Mouse (Mus musculus): Measurements from ENCODE around the gene Cldn15. TPM values are rescaled to one million over a fixed set of nuclear protein-coding genes. Genes with fewer than 3 reads are reported as not detected.
A peak's percentile ranks its signal among the peaks of the same experiment; 100 is the strongest.

The Cldn15 gene
- total and polyA plus RNA-seq, 3 experiments, result 1.2 to 2.1 TPM; not detected in 1

DNA sequence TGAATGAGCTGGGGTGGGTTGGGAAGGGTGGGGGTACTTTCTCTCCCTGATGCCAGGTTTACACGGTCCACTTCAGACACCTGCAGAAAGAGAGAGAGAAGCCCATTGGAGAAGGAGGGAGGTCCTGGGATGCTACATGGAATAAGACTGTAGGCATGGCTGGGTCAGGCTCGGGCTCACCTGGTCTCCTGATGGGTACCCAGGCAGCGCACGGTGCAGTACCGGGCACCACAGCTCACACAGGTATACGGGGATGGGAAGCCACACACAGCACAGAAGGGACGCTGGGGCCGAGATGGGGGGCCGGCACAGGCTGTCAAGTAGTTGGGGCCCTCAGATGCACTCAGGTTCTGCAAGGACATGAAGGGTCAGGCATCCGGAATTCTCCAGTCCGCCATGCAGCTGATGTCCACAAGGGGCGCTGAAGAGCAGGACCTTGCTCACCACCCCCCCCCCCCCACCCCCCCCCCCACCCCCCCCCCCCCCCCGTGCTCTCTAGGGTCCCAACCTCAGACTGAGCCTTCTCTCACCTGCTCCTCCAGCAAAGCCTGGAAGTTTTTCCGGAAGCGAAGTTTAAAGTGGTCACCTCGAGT lies 16.0 kb downstream of the Cldn15 start:
- Histone ChIP-seq H3K4me1 (ENCODE audit: control insufficient read depth in 1 of 2, insufficient read depth in 2 of 2, low read length in 2 of 2) (peaks cover 0 to 18% of the 10 kb centered on the region in 2 experiments; a peak in 2 of 4 replicates), H3K27me3 (ENCODE audit: control insufficient read depth in 1 of 2, insufficient read depth in 2 of 2, low read length in 2 of 2) (no peaks in the 10 kb centered on the region), H3K79me2 (ENCODE audit: control insufficient read depth, insufficient read depth, low read length, poor library complexity) (peaks cover 4% of the 10 kb centered on the region; the same call in 1 of the 2 replicates), H3K4me3 (ENCODE audit: control insufficient read depth in 1 of 2, insufficient read depth in 1 of 2, low read depth in 2 of 2, low read length in 2 of 2) (no peak overlapping the region), H3K27ac (ENCODE audit: control insufficient read depth, low read depth, low read length) (no peak overlapping the region), H3K9ac (ENCODE audit: control insufficient read depth, low read depth, low read length, poor library complexity, severe bottlenecking) (no peak overlapping the region), H3K9me3 (replicated peaks; ENCODE audit: insufficient read depth, low read length) (no peaks in the 10 kb centered on the region), H3K36me3 (ENCODE audit: control insufficient read depth in 1 of 2, insufficient read depth in 2 of 2, low read length in 2 of 2) (peaks cover 0 to 10% of the 10 kb centered on the region in 2 experiments; a peak in 2 of 4 replicates)
- peak; percentile 30 for DNase-seq (ENCODE audit: low read depth, low spot score)
- TF ChIP-seq USF2 (IDR thresholded peaks at IDR 0.05; ENCODE audit: borderline replicate concordance in 1 of 2, insufficient read depth in 1 of 2, low read depth in 1 of 2, low read length in 2 of 2) (no peak), MAZ (IDR thresholded peaks at IDR 0.05; ENCODE audit: low read depth, low read length) (no peak), CTCF (IDR thresholded peaks at IDR 0.05 in 2 of 3, conservative IDR thresholded peaks at IDR 0.05 in 1 of 3; ENCODE audit: control insufficient read depth in 1 of 3, insufficient read depth in 1 of 3, low read depth in 2 of 3, low read length in 3 of 3, poor library complexity in 1 of 3, severe bottlenecking in 1 of 3) (peak; percentile 57 to 75 (median 59))

DNA sequence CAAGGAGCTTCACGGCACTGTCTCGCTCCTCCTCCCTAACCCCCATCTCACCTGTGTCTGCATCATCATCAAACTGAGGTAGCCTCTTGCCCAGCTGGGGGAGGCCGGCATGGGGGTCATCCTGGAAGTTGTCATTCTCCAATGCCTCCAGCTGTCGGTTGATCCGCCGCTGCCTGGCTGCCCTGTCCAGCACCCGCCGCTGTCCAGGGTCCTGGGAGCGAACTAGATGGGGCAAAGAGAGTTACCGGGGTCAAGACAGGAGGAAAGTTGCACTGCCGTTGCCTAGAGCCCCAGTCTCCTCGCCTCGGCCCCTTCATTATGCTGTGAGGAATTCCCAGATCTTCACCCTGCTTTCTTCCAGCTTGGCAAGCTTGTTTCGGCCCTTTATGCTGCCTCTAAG lies 18.4 kb downstream of the Cldn15 start:
- DNase-seq (ENCODE audit: low read depth, low spot score), result no peak
- peaks cover 0 to 23% of the 10 kb centered on the region in 2 experiments; a peak in 2 of 4 replicates for H3K4me1 ChIP-seq (ENCODE audit: control insufficient read depth in 1 of 2, insufficient read depth in 2 of 2, low read length in 2 of 2)
- no peak overlapping the region for H3K27ac ChIP-seq (ENCODE audit: control insufficient read depth, low read depth, low read length)
- no peak overlapping the region for H3K4me3 ChIP-seq (ENCODE audit: control insufficient read depth in 1 of 2, insufficient read depth in 1 of 2, low read depth in 2 of 2, low read length in 2 of 2)
- TF ChIP-seq NELFE (IDR thresholded peaks at IDR 0.05; ENCODE audit: low read depth, low read length), result no peak
- no peak for TF ChIP-seq ZNF384 (IDR thresholded peaks at IDR 0.05; ENCODE audit: low read depth, low read length)
- TF ChIP-seq MAX (IDR thresholded peaks at IDR 0.05; ENCODE audit: low read length), result no peak
- no peak for TF ChIP-seq MEF2A (IDR thresholded peaks at IDR 0.05; ENCODE audit: extremely low read depth, insufficient replicate concordance, low read depth, low read length, poor library complexity, severe bottlenecking)
- no peak for TF ChIP-seq RAD21 (IDR thresholded peaks at IDR 0.05; ENCODE audit: low read depth, low read length)
- no peak for TF ChIP-seq POLR2A (IDR thresholded peaks at IDR 0.05; ENCODE audit: control insufficient read depth in 1 of 2, insufficient read depth in 1 of 2, low read depth in 1 of 2, low read length in 2 of 2, poor library complexity in 1 of 2)
- no peaks in the 10 kb centered on the region for H3K27me3 ChIP-seq (ENCODE audit: control insufficient read depth in 1 of 2, insufficient read depth in 2 of 2, low read length in 2 of 2)
- no peaks in the 10 kb centered on the region for H3K9me3 ChIP-seq (replicated peaks; ENCODE audit: insufficient read depth, low read length)
- peaks cover 0 to 10% of the 10 kb centered on the region in 2 experiments; a peak in 2 of 4 replicates for H3K36me3 ChIP-seq (ENCODE audit: control insufficient read depth in 1 of 2, insufficient read depth in 2 of 2, low read length in 2 of 2)
- H3K79me2 ChIP-seq (ENCODE audit: control insufficient read depth, insufficient read depth, low read length, poor library complexity), result peaks cover 7% of the 10 kb centered on the region; the same call in 1 of the 2 replicates
- H3K9ac ChIP-seq (ENCODE audit: control insufficient read depth, low read depth, low read length, poor library complexity, severe bottlenecking), result no peak overlapping the region

DNA sequence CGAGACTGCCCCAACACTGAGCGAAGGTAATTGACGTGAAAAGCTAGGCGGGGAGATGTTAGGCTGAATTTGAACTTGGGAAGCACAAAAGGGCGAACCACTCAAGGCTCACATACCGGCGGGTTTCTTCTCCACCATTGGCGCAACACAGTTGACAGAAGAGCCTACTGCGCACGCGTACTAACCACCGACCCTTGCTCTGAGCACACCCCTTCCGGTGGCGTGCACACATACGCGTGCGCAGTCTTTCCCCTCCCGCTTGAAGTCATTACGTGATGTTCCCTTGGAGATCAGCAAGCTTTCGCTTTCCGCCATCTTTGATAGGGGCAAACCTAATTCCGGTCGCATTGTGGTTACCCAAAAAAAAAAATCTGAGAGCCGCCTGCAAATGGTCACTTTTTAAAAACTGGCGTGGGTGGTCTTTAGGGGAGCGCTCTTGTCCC lies 20.3 kb downstream of the Cldn15 start, which contains the start of gene Plod3:
Plod3 (plus strand) TSS at position 325 of the 443 bp plus-strand sequence.
- peak; percentile 99 for DNase-seq (ENCODE audit: low read depth, low spot score)
- H3K9ac ChIP-seq (ENCODE audit: control insufficient read depth, low read depth, low read length, poor library complexity, severe bottlenecking), result peak within 1 kb of the TSS; percentile 92
- H3K4me3 ChIP-seq (ENCODE audit: control insufficient read depth in 1 of 2, insufficient read depth in 1 of 2, low read depth in 2 of 2, low read length in 2 of 2), result peak within 1 kb of the TSS; percentile 95
- peaks cover 7% of the 10 kb centered on the region; the same call in 1 of the 2 replicates for H3K79me2 ChIP-seq (ENCODE audit: control insufficient read depth, insufficient read depth, low read length, poor library complexity)
- H3K36me3 ChIP-seq (ENCODE audit: control insufficient read depth in 1 of 2, insufficient read depth in 2 of 2, low read length in 2 of 2), result peaks cover 0 to 2% of the 10 kb centered on the region in 2 experiments; a peak in 1 of 4 replicates
- no peaks in the 10 kb centered on the region for H3K9me3 ChIP-seq (replicated peaks; ENCODE audit: insufficient read depth, low read length)
- H3K27ac ChIP-seq (ENCODE audit: control insufficient read depth, low read depth, low read length), result peak within 1 kb of the TSS; percentile 77
- peaks cover 0 to 9% of the 10 kb centered on the region in 2 experiments; a peak in 2 of 4 replicates for H3K4me1 ChIP-seq (ENCODE audit: control insufficient read depth in 1 of 2, insufficient read depth in 2 of 2, low read length in 2 of 2)
- no peaks in the 10 kb centered on the region for H3K27me3 ChIP-seq (ENCODE audit: control insufficient read depth in 1 of 2, insufficient read depth in 2 of 2, low read length in 2 of 2)
- TF ChIP-seq MEF2A (IDR thresholded peaks at IDR 0.05; ENCODE audit: extremely low read depth, insufficient replicate concordance, low read depth, low read length, poor library complexity, severe bottlenecking), result no peak
- peak; percentile 92 for TF ChIP-seq MYC (IDR thresholded peaks at IDR 0.05; ENCODE audit: low read depth, low read length)
- TF ChIP-seq ZC3H11A (IDR thresholded peaks at IDR 0.05; ENCODE audit: low read depth, low read length), result no peak
- 0 out of 2 replicates have a peak, but pooled peaks have one; percentile 60 for TF ChIP-seq CHD1 (IDR thresholded peaks at IDR 0.05; ENCODE audit: low read depth, low read length)
- TF ChIP-seq MAZ (IDR thresholded peaks at IDR 0.05; ENCODE audit: low read depth, low read length), result no peak; the same call in 1 of the 2 replicates
- 0 out of 2 replicates have a peak, but pooled peaks have one; percentile 24 for TF ChIP-seq RCOR1 (IDR thresholded peaks at IDR 0.05; ENCODE audit: low read depth, low read length)
- no peak for TF ChIP-seq MAFK (IDR thresholded peaks at IDR 0.05; ENCODE audit: borderline replicate concordance, low read depth, low read length)
- peak; percentile 97 for TF ChIP-seq SIN3A (IDR thresholded peaks at IDR 0.05; ENCODE audit: low read length)
- TF ChIP-seq ETS1 (IDR thresholded peaks at IDR 0.05; ENCODE audit: low read depth, low read length), result peak; percentile 30; the same call in 1 of the 2 replicates
- peak; percentile 81 for TF ChIP-seq NELFE (IDR thresholded peaks at IDR 0.05; ENCODE audit: low read depth, low read length)
- TF ChIP-seq KAT2A (conservative IDR thresholded peaks at IDR 0.05; ENCODE audit: low read depth, low read length), result peak; percentile 78; the same call in 1 of the 2 replicates
- 0 out of 2 replicates have a peak, but pooled peaks have one; percentile 13 for TF ChIP-seq ZMIZ1 (IDR thresholded peaks at IDR 0.05; ENCODE audit: low read depth, low read length)
- TF ChIP-seq ELF1 (IDR thresholded peaks at IDR 0.05; ENCODE audit: low read depth, low read length), result peak; percentile 86
- no peak for TF ChIP-seq RAD21 (IDR thresholded peaks at IDR 0.05; ENCODE audit: low read depth, low read length)
- TF ChIP-seq ZNF384 (IDR thresholded peaks at IDR 0.05; ENCODE audit: low read depth, low read length), result peak; percentile 94
- TF ChIP-seq UBTF (IDR thresholded peaks at IDR 0.05; ENCODE audit: borderline replicate concordance, insufficient read depth, low read depth, low read length), result no peak
- no peak for TF ChIP-seq GABPA (IDR thresholded peaks at IDR 0.05; ENCODE audit: low read depth, low read length)
- no peak for TF ChIP-seq ZKSCAN1 (IDR thresholded peaks at IDR 0.05; ENCODE audit: low read depth, low read length)

Measured in MEL (cell line).